In genomic region chr4:31492535-31492934, GRCm38 (mm10) we compare ENCODE assay signal across 19 mouse cellular contexts.
DNase-seq lines count a peak whose midpoint lies in the region; ATAC-seq and TF ChIP-seq lines count a peak whose summit lies in the region.
"Had no signal": no experiment of that assay in that cellular context is flagged by ENCODE, and none has a peak within 500 bp of the region (broad histone marks: within the 10 kb centered on the region; RNA-seq: fewer than 3 reads in every experiment).

No protein-coding gene starts in this region.

- no peaks in the 10 kb centered on the region for H3K9me3 ChIP-seq in forebrain, embryonic 12.5 days
- no peaks in the 10 kb centered on the region for H3K9me3 ChIP-seq in forebrain, postnatal 0 days (ENCODE audit: low read length)
- H3K9me3 ChIP-seq in forebrain, embryonic 13.5 days (replicated peaks), result no peaks in the 10 kb centered on the region
- H3K9me3 ChIP-seq in forebrain, embryonic 15.5 days, result no peaks in the 10 kb centered on the region
- H3K9me3 ChIP-seq: embryonic facial prominence, embryonic 10.5 days; embryonic facial prominence, embryonic 12.5 days had no signal

- 57% methylated on average over 3 of the region's 3 CpGs for WGBS in forebrain, embryonic 12.5 days
- WGBS in forebrain, postnatal 0 days, result 35% methylated on average over 3 of the region's 3 CpGs
- WGBS in forebrain, embryonic 13.5 days, result 41% methylated on average over 3 of the region's 3 CpGs
- WGBS in forebrain, embryonic 15.5 days, result 32% methylated on average over 3 of the region's 3 CpGs

- no peak overlapping the region for H3K9ac ChIP-seq in forebrain, embryonic 12.5 days
- H3K9ac ChIP-seq in forebrain, postnatal 0 days, result no peak overlapping the region
- no peak overlapping the region for H3K9ac ChIP-seq in forebrain, embryonic 13.5 days
- H3K9ac ChIP-seq in forebrain, embryonic 15.5 days (replicated peaks), result no peak overlapping the region
- H3K9ac ChIP-seq: embryonic facial prominence, embryonic 12.5 days had no signal

- no peak overlapping the region for H3K27ac ChIP-seq in forebrain, embryonic 12.5 days
- no peak overlapping the region for H3K27ac ChIP-seq in forebrain, postnatal 0 days (ENCODE audit: low read depth, low read length)
- peak overlapping the region; percentile 35; the same call in 1 of the 2 replicates for H3K27ac ChIP-seq in forebrain, embryonic 13.5 days
- peak overlapping the region; percentile 46 for H3K27ac ChIP-seq in forebrain, embryonic 15.5 days (replicated peaks)
- H3K27ac ChIP-seq: embryonic facial prominence, embryonic 10.5 days; embryonic facial prominence, embryonic 12.5 days had no signal

- no peaks in the 10 kb centered on the region for H3K36me3 ChIP-seq in forebrain, embryonic 12.5 days (replicated peaks)
- no peaks in the 10 kb centered on the region for H3K36me3 ChIP-seq in forebrain, postnatal 0 days (ENCODE audit: insufficient read depth)
- no peaks in the 10 kb centered on the region for H3K36me3 ChIP-seq in forebrain, embryonic 13.5 days (ENCODE audit: poor library complexity, severe bottlenecking)
- H3K36me3 ChIP-seq in forebrain, embryonic 15.5 days, result no peaks in the 10 kb centered on the region
- H3K36me3 ChIP-seq: embryonic facial prominence, embryonic 10.5 days; embryonic facial prominence, embryonic 12.5 days had no signal

- ATAC-seq in forebrain, embryonic 12.5 days (ENCODE audit: low FRiP score), result peak; percentile 33; the same call in 1 of the 2 replicates
- ATAC-seq in forebrain, postnatal 0 days, result no peak
- peak; percentile 61 for ATAC-seq in forebrain, embryonic 13.5 days
- ATAC-seq in forebrain, embryonic 15.5 days (replicated peaks), result peak; percentile 31

- no peak overlapping the region for H3K4me3 ChIP-seq in forebrain, embryonic 12.5 days (replicated peaks)
- no peak overlapping the region for H3K4me3 ChIP-seq in forebrain, postnatal 0 days (ENCODE audit: low read depth, low read length)
- no peak overlapping the region for H3K4me3 ChIP-seq in forebrain, embryonic 13.5 days
- H3K4me3 ChIP-seq in forebrain, embryonic 15.5 days, result no peak overlapping the region
- H3K4me3 ChIP-seq: embryonic facial prominence, embryonic 10.5 days; embryonic facial prominence, embryonic 12.5 days had no signal

- no peak for TF ChIP-seq POLR2A in brain, embryonic 14.5 days (IDR thresholded peaks at IDR 0.05; ENCODE audit: borderline replicate concordance, extremely low read depth, insufficient read depth, insufficient read length, poor library complexity, severe bottlenecking)

- no peak overlapping the region for H3K4me2 ChIP-seq in forebrain, embryonic 12.5 days
- no peak overlapping the region for H3K4me2 ChIP-seq in forebrain, postnatal 0 days (ENCODE audit: low read depth)
- H3K4me2 ChIP-seq in forebrain, embryonic 13.5 days, result no peak overlapping the region
- no peak overlapping the region for H3K4me2 ChIP-seq in forebrain, embryonic 15.5 days (replicated peaks)
- H3K4me2 ChIP-seq: embryonic facial prominence, embryonic 12.5 days had no signal

- H3K4me1 ChIP-seq in forebrain, embryonic 12.5 days, result no peaks in the 10 kb centered on the region
- no peaks in the 10 kb centered on the region for H3K4me1 ChIP-seq in forebrain, postnatal 0 days (ENCODE audit: insufficient read depth)
- peaks cover 25% of the 10 kb centered on the region for H3K4me1 ChIP-seq in forebrain, embryonic 13.5 days
- H3K4me1 ChIP-seq in forebrain, embryonic 15.5 days, result peaks cover 23% of the 10 kb centered on the region
- H3K4me1 ChIP-seq: embryonic facial prominence, embryonic 10.5 days; embryonic facial prominence, embryonic 12.5 days had no signal

- no peak for TF ChIP-seq CTCF in forebrain, postnatal 0 days (IDR thresholded peaks at IDR 0.05; ENCODE audit: low read depth)
- TF ChIP-seq CTCF in brain, embryonic 14.5 days (IDR thresholded peaks at IDR 0.05; ENCODE audit: borderline replicate concordance, extremely low read depth, insufficient read depth, insufficient read length), result no peak

- no peak for DNase-seq in forebrain, postnatal 0 days
- peak; percentile 43 for DNase-seq in brain, embryonic 14.5 days (ENCODE audit: low read depth)
- no peak for DNase-seq in adrenal gland, adult 18-20 months (ENCODE audit: low spot score in 2 of 2)
- DNase-seq in cerebellum, postnatal 4 days (ENCODE audit: low spot score in 2 of 2), result no peak
- DNase-seq in testis, postnatal 14 days (ENCODE audit: low spot score), result no peak
- DNase-seq: adrenal gland, adult 8-10 months; adrenal gland, postnatal 14 days; adrenal gland, postnatal 36 days; cerebellum, adult 11 months; cerebellum, adult 18-20 months; cerebellum, adult 8-10 months; cerebellum, adult 9-11 months; cerebellum, postnatal 14 days; cerebellum, postnatal 36 days had no signal

- no peaks in the 10 kb centered on the region for H3K27me3 ChIP-seq in forebrain, embryonic 12.5 days
- H3K27me3 ChIP-seq in forebrain, postnatal 0 days (ENCODE audit: insufficient read depth, low read length), result no peaks in the 10 kb centered on the region
- H3K27me3 ChIP-seq in forebrain, embryonic 13.5 days, result no peaks in the 10 kb centered on the region
- H3K27me3 ChIP-seq in forebrain, embryonic 15.5 days, result no peaks in the 10 kb centered on the region
- H3K27me3 ChIP-seq: embryonic facial prominence, embryonic 12.5 days had no signal

Comparison
In these comparisons a context has a peak if more than half of its experiments do, and no peak if none do; other contexts are left out.
1. H3K27ac ChIP-seq: peak in forebrain, embryonic 13.5 days (single experiment) and forebrain, embryonic 15.5 days (single experiment); none in forebrain, embryonic 12.5 days (single experiment) and forebrain, postnatal 0 days (single experiment).